Mouse (Mus musculus): ENCODE measurements around the gene Itga6. TPM values are rescaled to one million over a fixed set of nuclear protein-coding genes. Genes with fewer than 3 reads are reported as not detected.
A peak's percentile ranks its signal among the peaks of the same experiment; 100 is the strongest.
"Not testable (repeated sequence)": the region's sequence is repeated elsewhere in the genome, so short reads cannot be mapped to it uniquely, and the experiment has no call there.

Itga6 gene
- total RNA-seq (2021): 10 to 100 TPM; 19.2 to 19.4 TPM
- long read RNA-seq, full-length matches to known transcripts: 6 of 21 reads
- long read RNA-seq, partial matches to known transcripts: 10 of 21 reads
- long read RNA-seq, other reads (novel, unspliced or antisense): 5 of 21 reads

DNA sequence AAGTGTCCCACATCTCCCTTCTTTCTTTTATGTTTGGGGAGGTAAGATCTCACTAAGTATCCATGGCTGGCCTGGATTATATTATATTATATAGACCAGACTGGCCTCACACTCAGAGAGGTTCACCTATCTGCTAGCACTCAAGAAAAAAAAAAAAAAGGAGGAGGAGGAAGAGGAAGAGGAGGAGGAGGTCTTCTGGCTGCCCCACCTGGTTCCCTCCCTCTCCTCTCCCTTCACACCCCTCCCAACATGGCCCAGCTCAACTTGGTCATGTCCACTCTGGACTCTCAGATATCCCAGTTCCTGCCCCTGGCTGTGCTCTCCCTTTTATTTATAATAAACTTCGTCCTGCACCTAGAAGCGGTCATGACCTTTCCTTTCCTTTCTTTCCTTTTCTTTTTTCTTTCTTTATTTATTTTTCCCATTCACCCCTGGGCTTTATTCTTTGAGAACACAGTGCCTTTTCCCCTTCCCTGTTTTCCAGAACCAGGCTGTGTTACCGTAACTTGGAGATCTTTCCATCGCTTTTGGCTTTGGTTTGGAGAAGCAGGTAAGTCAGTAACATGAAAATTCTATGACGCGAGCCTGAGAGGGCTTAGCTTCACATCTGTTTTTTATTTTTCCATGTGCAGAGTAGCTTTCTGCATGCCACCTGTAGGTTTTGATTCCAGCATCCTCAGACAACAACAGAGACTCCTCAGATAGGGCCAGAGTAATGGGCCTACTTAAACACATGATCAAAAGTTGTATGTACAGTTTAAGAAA, at the start of gene Itga6:
Itga6 (plus strand) TSS at position 7 of the 765 bp plus-strand sequence.
- no peak for DNase-seq (ENCODE audit: low spot score in 2 of 2)

GRCm38 (mm10) chr2:71696776-71697175, 48.6 kb upstream of the Itga6 start:
- no peak for DNase-seq (ENCODE audit: low spot score in 2 of 2)

GRCm38 (mm10) chr2:71697408-71698336, 47.7 kb upstream of the Itga6 start:
- peak in 1 of 2 experiments; percentile 37 for DNase-seq (ENCODE audit: low spot score in 2 of 2)

- DNase-seq (ENCODE audit: low spot score in 2 of 2): no peak
These were observed 47.0 kb upstream of the Itga6 start for GRCm38 (mm10) chr2:71698366-71698765.

DNA sequence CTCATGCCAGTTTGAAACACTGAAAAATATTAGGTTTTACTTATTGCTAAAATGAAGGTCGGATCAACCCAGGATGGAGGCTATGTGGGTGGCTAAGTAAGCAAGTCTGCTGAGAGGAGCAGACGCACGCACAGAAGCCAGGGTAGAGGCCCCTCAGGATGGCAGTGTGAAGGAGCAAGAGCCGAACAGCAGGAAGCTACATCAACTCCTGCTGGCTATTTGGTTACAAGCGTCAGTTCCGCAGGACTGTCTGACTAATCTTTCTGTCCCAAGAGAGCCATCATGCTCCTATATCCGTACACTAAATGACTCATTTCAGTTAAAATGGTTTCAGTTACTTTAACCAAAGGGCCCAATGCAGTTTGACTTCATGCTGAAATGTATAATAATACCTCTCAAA, 46.5 kb upstream of the Itga6 start:
- DNase-seq (ENCODE audit: low spot score in 2 of 2): no peak

- no peak for DNase-seq (ENCODE audit: low spot score in 2 of 2)
These were observed 44.1 kb upstream of the Itga6 start for GRCm38 (mm10) chr2:71701341-71701740.

DNA sequence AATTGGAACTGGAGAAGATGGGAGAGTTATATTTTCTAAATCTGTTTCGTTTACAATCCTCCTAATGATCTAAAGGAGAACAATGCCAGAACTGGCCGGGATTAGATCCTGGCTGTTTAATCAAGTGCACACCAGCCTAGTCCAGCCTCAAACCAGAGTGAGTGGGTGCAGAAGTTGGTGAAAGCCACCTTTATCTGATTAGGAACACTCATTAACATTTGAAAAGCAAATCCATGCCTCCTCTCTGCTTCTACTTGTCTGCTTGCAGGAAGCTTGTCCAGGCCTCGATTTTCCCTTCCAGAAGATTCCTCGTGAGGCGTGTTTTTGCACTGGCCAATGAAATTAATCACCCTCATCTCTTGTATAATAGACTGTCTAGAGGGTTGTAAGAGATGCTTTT, 41.1 kb upstream of the Itga6 start:
- no peak for DNase-seq (ENCODE audit: low spot score in 2 of 2)

DNA sequence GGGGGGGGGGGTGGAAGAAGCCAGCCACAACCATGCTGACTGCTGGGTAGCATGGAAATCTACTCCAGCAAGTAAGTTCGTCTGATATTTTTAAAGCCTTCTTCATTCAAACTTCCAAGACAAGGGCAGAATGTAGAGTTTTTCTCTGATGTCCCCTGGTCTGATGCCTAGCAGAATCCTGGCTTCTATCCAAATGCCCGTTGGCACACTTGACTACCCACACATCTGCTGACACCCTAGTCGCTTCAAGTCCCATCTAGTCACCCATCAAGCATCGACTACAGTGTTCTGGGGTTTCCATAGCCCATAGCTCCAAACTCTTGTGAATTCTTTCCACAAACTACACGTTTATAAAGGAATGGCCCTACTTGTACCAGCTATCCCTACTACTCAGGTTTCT, 36.5 kb upstream of the Itga6 start:
- DNase-seq (ENCODE audit: low spot score in 2 of 2): no peak

- DNase-seq (ENCODE audit: low spot score in 2 of 2): no peak
These were observed 33.8 kb upstream of the Itga6 start for GRCm38 (mm10) chr2:71711640-71712039.

- no peak for DNase-seq (ENCODE audit: low spot score in 2 of 2)
These were observed 31.0 kb upstream of the Itga6 start for GRCm38 (mm10) chr2:71714416-71714815.

DNA sequence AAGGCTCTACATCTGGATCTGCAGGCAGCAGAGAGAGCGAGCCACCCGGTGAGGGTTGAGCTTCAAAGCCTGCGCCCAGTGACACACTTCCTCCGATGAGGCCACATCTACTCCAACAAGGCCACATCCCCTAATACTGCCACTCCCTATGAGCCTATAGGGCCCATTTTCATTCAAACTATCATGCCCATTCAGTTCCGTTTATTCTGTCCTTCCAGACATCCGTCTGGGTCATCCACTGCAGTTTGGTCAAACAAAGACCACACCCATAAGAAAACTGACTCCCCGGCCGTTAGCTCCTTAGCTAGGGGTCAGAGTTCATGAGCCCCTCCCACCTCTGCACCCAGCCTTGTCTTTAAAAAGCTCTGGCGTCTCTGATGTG, 26.4 kb upstream of the Itga6 start:
- DNase-seq (ENCODE audit: low spot score in 2 of 2): no peak

DNA sequence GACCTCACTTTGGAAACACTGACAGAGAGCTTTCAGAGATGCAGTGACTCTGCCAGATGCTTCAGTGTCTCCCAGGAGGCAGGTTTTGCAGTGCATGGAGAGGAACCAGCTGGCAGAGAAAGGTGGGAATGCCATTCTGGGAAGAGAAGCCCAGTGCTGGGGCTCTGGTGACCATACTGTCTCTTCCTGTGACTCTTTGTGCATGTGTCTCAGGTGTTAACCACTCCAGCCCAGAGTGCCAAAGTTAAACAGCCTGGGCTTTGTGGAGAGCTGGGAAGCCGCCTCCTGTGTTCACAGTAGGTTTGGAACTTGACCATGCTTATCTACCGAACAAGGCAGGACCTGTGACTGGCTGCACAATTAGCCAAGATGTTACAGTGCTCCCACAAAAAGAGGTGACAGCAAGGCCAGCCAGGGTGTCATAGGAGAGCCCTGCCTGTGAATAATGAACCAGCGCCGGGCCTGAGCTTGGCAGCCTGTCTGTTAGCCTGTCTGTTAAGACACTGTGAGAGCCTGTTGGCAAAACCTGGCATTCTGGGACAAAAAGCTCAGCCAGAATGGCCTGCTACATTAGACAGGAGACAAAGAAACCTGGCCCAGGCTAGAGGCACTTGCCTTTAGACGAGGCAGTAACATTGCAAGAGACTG, 25.9 kb upstream of the Itga6 start:
- DNase-seq (ENCODE audit: low spot score in 2 of 2): no peak

DNA sequence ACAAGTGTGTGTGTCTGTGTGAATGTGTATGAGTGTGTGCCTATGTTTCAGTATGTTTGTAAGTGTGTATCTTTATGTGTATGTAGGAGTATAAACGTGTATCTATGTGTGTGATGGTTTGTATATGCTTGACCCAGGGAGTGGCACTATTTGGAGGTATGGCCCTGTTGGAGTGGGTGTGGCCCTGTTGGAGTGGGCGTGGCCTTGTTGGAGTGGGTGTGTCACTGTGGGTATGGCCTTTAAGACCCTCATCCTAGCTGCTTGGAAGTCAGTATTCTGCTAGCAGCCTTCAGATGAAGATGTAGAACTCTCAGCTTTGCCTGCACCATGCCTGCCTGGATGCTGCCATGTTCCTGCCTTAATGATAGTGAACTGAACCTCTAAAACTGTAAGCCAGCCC, 24.9 kb upstream of the Itga6 start:
- not testable (repeated sequence) for DNase-seq (ENCODE audit: low spot score in 2 of 2)

DNA sequence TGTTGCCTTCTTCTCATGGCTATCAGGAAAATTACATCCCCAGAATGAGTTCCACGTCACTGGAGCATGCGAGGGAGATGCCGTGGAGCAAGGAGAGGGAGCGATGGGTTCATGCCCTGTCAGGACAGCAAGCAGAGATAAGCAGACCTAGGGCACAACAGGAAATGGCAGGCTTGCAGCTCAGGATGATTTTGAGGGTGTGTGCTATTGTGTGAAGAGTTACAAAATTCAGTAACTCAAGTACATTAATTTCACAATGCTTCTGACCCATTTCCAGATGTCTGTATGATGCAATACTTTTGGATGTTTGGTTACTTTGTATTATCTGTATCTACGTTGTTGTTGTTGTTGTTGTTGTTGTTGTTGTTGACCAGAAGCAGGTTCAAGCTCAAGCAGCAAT, 22.5 kb upstream of the Itga6 start:
- DNase-seq (ENCODE audit: low spot score in 2 of 2): no peak

GRCm38 (mm10) chr2:71723623-71724022, 21.8 kb upstream of the Itga6 start:
- DNase-seq (ENCODE audit: low spot score in 2 of 2): no peak

- DNase-seq (ENCODE audit: low spot score in 2 of 2): no peak
These were observed 21.4 kb upstream of the Itga6 start for GRCm38 (mm10) chr2:71724028-71724427.

DNA sequence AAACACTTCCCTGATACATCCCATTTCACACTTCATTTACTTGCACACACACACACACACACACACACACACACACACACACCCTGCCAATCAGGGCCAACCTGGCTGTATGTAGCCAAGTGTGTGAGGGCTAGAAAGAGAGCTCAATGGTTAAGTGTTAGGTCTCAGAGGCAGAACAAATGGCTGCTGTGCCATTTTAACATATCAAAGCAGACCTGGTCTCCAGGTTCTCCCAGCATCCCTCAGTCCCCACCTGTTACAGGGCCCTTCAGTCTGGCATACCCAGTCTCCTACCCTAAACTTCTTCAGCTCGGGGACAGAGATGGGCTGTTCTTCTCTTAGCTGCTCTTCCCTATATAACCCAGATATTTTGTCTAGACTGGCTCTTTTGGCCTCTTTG, 20.0 kb upstream of the Itga6 start:
- DNase-seq (ENCODE audit: low spot score in 2 of 2): no peak

GRCm38 (mm10) chr2:71726883-71727676, 18.3 kb upstream of the Itga6 start:
- DNase-seq (ENCODE audit: low spot score in 2 of 2): no peak

- no peak for DNase-seq (ENCODE audit: low spot score in 2 of 2)
These were observed 17.1 kb upstream of the Itga6 start for GRCm38 (mm10) chr2:71728341-71728740.

- no peak for DNase-seq (ENCODE audit: low spot score in 2 of 2)
These were observed 16.6 kb upstream of the Itga6 start for GRCm38 (mm10) chr2:71728796-71729195.

All from layer of hippocampus, adult 18-20 months (tissue).